Mouse (Mus musculus): ENCODE data around the gene Rtn1. TPM values are rescaled to one million over a fixed set of nuclear protein-coding genes. Genes with fewer than 3 reads are reported as not detected.

Gene Rtn1
- total RNA-seq (2017) = not detected in 2 replicates

DNA sequence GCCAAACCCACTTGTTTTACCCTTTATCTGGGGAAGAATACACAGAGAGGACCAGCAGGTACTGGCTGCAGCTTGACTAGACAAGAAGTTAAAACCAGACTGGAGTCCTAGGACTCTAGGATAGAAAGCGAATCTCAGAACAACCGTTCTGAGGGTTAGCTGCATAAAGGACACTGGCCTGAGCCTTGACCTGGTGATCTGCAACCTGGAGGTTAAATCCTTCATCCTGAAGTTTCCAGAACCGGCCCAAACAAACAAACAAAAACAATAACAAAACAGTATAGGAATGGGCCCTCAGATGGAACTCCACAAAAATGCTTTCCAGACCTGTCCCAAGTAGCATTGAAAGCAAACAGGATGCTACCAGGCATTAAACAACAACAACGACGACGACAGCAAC, at the start of gene Rtn1:
Gene Rtn1, minus strand, starts transcription at position 101 of the 400 bp plus-strand sequence.
- ATAC-seq (replicated peaks; ENCODE audit: low read depth, poor library complexity, severe bottlenecking) = 0 out of 2 replicates have a peak, but pooled peaks have one; percentile 12

DNA sequence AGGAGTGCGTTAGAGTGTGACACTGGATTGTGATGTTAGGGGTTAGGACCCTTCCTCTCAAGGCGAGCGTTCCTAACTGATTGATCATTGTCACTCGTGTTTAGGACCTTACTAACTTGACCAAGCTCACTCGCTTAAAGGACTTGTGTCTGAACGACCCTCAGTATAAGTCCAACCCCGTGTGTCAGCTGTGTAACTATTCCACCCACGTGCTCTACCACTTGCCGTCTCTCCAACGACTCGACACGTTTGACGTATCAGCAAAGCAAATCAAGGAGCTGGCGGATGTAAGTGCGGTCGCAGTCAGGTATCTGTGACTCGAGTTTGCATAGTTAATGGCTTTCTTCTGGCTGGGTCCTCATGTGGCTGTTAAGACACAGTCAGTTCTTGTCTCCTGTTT, 45.1 kb upstream of the Rtn1 start:
- ATAC-seq (replicated peaks; ENCODE audit: low read depth, poor library complexity, severe bottlenecking) = no peak

DNA sequence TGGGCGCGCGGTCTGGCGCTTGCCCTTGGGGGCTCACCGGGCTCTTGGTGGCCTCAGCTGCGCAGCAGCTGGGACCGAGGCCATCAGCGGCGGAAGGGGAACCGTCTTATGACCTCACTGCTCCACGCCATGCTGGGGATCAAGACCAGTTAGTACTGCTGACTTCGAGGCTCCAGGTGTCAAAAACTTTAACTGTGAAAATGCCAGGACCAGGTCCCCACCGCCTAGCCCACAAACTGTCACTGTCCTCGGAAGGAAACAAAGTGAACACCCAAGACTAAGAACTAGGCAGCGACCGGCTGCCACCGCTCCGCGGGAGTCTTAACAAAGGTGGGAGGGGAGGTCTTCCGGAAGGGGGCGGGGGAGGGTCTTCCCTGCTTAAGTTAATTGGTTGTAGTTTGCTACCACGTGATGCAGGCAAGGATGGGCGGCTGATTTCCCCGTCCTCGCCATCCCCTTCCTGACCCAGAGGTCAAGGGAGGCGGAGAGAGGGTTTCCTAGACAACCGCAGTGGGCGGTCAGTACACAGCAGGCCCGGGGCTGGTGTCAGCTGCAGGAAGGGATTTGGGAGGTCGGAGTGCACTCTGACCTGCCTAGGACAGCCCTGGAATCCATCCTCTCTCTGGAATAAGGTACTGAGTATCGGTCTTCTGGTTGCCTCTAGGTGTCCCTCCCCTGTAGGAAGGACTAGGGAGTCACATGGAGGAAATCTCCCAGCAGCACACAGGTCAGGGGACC, 33.2 kb upstream of the Rtn1 start, which contains the start of gene Lrrc9:
Gene Lrrc9, plus strand, starts transcription at position 28 of the 738 bp plus-strand sequence.
- peak; percentile 90 for ATAC-seq (replicated peaks; ENCODE audit: low read depth, poor library complexity, severe bottlenecking)

DNA sequence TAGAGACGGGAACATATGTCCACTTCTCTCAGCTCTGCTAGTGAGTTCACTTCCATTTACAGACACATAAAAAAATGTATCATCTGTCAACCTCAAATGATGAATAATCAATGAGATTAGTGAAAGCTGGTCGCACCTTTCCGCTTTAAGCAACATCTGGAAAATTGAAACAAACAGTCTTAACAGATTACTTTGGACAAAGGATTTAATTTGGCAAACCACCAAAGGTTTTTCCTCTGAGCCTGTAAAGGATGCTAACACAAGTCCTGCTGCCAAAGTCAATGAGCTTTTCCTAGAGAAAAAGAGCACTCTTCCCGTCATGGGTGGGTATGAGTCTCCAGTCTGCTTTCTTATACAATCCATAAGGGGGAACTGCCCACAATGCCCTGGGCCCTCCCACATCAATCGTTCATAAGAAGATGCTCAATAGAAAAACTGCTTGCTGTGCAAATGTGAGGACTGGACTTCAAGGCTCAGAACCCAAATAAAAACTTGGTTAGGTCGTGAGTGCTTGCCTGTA, 30.2 kb upstream of the Rtn1 start:
- ATAC-seq (replicated peaks; ENCODE audit: low read depth, poor library complexity, severe bottlenecking) = no peak

DNA sequence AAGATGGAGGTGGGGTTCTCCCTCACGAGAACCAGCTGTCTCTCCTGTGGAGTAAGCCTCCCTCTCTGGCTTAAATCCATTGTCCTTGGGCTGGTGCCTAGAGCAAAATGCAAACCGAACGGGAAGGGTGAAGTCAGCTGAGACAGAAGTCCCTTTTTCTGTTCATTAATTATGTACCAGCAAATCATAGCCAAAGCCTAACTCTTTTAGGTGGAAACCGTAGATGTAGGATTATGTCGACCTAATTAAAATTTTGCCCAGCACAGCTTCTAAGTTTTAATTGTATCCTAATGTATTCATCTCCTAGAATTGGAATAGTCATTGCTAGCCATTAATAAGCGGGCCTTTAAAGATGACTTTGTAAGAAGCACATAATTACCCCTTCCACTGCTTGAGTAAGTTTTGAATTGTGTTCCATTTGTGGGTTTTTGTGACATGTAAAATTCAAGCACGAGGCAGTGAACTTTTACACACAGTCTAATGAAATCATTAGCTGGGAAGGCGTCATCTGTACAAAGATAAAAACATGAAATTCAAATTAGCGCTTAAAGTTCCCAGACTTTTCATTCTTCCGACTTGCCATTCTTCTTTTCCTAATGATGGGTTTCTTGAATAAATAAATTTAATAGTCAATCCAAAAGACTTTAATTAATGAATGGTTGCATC, 29.0 kb upstream of the Rtn1 start:
- no peak for ATAC-seq (replicated peaks; ENCODE audit: low read depth, poor library complexity, severe bottlenecking)

DNA sequence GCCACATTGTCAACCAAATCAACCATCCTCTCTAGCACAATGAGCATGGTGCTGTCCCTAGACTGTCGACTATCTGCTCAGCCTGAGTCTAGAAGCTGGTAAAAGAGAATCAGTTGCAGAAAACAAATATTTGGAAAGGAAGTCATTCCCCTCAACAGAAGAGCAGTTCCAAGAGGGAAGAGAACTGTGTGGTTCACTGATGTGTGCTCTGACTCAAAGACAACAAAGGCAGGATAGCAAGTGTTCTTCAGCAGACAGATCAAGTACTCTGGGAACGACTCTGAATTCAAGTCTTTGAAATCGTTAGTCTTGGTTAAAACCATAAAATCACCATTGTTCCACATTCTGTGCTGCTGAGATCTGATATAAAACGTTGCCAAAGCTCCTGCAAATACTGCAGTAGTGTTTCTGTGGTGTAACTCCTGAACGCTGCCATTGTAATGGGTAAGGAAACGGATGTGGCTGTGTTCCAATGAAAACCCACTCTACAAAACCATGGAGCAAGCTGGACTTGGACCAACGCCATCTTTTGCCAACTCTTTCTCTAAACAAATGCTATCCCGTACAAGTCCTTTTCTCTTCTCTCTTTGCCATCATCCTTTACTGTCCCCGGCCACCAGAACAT, 24.5 kb upstream of the Rtn1 start:
- no peak for ATAC-seq (replicated peaks; ENCODE audit: low read depth, poor library complexity, severe bottlenecking)

DNA sequence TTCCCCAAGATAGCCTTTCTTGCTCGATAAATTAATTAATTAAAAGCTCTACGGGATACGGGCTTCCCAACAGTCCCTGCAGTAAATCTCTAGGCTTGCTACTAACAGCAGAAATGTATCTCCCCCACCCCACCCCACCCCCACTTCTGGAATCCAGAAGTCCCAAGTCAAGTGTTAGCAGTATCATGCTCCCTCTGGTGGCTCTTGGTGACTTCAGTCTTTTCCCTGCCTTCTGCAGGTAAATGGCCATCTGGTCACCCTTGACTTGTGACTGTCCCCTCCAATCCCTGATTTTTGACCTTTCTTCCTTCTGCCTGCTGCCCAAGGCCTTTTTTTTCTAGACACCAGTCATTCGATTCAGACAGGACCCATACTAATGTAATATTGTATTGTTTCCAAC, 23.4 kb upstream of the Rtn1 start:
- ATAC-seq (replicated peaks; ENCODE audit: low read depth, poor library complexity, severe bottlenecking) = no peak

DNA sequence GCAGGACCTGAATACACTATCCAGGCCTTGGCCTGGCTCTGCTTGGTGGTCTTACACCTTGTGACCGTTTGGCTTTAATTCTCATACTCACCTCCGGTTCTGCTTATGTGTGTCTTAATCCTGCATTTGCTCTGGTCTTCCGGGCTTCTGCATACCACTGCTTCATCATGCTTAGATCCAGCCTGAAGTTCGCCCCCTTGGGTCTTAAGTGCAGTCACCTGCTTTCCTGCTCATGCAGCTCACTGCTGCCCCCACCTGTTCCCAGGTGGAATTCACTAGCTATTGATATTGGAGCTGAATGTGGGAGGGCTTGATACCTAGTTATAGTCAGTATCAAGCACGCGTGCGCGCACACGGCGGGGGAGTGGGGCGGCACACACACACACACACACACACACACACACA, 18.9 kb upstream of the Rtn1 start:
- peak; percentile 97 for ATAC-seq (replicated peaks; ENCODE audit: low read depth, poor library complexity, severe bottlenecking)

DNA sequence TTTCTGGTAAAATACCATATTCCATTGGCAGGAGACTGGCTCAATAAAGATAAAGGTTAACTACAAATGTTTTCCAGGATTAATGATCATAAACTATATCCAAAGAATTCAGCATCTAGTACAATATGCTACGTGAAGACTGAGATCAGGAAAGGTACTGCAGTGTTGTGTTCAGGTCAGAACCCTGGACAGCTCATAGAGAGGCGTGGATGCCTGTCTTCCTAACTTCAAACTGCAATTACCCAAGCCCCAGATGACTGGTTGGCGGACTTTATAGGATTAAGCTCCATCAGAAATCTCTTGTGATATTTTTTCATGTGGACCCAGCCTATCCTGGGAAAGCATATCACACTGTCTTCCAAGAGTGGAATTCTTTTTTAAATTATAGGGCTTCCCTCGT, 13.8 kb upstream of the Rtn1 start:
- ATAC-seq (replicated peaks; ENCODE audit: low read depth, poor library complexity, severe bottlenecking) = no peak

DNA sequence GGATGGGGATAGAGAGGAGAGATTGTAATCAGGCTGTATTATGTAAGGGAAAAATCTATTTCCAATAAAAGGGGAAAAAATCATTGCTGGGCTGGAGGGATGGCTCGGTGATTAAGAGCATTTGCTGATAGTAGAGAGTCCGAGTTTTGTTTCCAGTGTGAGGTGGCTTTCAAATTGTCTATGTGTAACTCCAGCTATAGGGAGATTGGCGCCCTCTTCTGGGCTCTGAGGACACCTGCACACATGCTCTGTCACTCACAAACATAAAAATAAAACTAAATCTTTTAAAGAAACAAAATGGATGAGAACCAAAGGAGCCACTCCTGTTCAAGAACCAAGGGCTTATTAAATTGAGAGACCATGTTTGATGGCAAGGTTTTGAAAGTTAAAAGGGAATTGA, 8.9 kb upstream of the Rtn1 start:
- no peak for ATAC-seq (replicated peaks; ENCODE audit: low read depth, poor library complexity, severe bottlenecking)

DNA sequence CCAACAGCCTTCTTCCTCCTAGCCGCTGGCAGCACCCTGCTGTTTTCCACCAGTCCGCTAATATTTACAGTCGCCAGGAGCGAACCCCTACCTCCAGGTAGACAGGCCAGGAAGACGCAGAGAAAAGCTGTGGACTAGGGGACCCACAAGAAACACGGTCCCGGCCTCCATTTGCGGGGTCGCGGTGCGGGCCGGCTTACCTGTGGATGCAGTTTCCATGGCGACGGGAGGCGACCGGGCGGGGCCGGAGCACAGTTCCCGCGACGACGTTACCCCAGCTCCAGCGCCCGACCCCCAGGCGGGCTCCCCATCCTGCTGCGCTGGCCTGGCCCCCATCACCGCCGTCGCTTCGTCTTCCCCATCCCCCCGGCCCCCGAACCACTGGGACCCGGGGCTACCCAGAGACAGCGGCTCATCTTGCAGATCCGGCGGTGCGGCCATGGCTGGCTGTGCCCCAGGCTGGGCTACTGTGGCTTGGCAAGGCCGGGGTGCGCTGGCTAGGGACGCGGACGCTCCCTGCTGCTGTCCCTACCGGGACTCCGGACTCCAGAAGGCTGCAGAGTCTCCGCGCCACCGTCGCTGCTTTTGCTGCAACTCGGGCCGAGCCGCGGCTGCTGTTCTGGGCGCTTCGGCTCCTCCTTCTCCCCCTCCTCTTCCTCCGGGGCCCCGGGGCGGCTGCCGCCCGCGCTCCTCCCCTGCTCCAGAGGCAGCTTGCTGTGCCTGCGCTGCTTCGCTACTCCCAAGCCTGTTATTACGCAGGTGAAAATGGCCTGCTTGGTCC, 553 bp downstream of the Rtn1 start:
- peak; percentile 81 for ATAC-seq (replicated peaks; ENCODE audit: low read depth, poor library complexity, severe bottlenecking)

DNA sequence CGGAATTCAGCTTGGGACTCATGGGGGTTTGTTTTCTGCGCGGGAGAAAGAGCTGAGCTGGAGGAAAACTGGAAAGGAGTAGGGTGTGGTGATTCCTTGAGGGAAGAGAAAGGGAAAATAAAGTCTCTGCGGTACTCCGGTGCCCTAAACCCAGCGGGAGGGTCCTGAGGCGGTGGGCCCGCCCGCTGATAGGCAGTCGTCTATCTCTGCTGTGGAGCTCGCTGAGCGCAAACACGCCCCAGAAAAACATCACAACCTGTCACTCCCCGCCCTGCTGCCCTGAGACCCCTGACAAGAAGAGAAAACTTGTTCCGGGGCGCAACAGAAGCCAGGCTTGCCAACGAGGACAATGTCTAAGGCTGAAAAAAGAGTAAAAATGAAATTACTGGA, 1.1 kb downstream of the Rtn1 start:
- peak; percentile 37; the same call in 1 of the 2 replicates for ATAC-seq (replicated peaks; ENCODE audit: low read depth, poor library complexity, severe bottlenecking)

DNA sequence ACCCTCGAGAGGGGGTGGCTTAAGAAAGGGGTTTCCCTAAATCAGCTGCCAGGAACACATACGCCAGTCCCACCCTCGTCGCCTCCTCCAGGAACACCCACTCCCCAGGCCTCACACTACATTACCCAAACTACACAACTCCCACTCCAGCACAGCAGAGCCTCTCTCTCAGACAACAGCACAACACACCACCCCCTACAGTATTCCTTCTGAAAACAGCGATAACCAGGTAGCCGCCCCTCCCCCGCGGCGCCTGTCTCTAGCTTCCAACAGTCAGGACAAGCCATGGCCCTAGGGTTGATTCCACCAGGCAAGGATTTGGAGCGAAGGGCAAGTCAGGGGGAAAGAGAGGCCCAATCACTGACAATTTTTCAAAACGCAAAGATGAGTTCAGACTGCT, 1.7 kb downstream of the Rtn1 start:
- ATAC-seq (replicated peaks; ENCODE audit: low read depth, poor library complexity, severe bottlenecking) = no peak

DNA sequence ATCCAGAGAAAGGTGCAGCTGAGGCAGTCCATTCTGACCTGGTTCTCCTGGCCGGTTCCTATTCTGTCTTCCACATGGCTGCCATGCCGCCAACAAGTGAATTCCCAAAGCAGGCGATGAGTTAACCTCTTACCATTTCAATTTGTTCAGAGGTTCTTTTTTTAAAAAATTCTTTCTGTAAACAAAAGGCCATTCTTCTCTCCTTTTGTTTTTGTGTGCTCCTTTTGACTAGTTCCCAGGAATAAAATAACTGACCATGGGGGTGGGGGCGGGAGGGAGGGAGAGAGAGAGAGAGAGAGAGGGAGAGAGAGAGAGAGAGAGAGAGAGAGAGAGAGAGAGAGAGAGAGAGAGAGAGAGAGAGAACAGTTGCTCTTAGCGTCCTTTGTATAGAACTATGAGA, 3.8 kb downstream of the Rtn1 start:
- ATAC-seq (replicated peaks; ENCODE audit: low read depth, poor library complexity, severe bottlenecking) = no peak

DNA sequence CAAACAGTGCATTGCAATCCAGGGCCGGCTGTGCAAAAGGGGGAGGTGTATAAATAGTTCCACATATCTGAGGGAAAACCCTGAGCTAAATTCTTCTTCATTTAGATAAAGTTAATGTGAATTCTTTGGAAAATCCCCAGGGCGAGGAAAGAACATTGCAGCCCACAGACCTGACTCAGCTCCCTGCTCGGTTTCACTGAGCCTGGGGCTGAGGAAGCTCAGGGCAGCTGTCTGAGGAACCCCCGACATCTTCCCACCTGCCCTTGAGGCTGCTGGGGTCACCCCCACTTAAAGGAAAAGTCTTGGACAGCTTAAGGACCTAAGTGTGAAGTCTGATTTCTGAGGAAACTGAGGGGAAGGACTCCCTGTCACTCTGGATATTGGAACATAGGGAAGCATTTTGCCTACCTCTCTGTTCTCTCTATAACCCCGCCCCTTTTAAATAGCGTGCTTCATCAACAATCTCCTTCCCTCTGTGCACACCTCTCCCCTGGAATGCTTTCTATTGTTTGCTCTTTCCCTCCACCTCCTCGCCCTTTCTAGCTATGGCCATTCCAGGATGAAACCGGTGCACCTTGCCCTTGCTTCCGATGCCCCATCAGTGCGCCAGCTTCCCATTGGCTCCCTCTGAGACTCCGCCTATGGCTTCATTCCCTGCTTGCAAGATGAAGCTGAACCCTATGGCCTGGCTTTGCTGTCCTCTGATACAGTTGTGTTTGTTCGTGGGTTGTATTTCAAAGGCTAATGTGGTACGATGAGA, 15.6 kb downstream of the Rtn1 start:
- ATAC-seq (replicated peaks; ENCODE audit: low read depth, poor library complexity, severe bottlenecking) = no peak

DNA sequence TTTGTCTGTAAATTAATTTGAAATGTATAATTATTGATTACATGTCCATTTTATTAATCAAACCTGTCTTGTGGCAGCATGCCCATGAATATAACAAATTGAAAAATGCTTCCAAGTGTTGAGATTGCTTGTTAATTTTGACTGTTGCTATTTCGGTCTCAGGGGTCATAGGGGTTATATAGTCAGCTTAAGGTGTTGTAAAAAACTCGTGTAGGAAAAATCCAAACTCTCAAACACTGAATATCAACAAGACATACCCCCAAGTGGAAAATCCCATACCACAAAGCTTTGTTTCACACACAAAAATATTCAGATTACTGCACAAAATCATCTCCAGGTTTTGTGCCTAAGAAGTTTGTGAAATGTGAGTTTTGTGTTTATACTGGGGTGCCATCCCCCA, 18.5 kb downstream of the Rtn1 start:
- no peak for ATAC-seq (replicated peaks; ENCODE audit: low read depth, poor library complexity, severe bottlenecking)

DNA sequence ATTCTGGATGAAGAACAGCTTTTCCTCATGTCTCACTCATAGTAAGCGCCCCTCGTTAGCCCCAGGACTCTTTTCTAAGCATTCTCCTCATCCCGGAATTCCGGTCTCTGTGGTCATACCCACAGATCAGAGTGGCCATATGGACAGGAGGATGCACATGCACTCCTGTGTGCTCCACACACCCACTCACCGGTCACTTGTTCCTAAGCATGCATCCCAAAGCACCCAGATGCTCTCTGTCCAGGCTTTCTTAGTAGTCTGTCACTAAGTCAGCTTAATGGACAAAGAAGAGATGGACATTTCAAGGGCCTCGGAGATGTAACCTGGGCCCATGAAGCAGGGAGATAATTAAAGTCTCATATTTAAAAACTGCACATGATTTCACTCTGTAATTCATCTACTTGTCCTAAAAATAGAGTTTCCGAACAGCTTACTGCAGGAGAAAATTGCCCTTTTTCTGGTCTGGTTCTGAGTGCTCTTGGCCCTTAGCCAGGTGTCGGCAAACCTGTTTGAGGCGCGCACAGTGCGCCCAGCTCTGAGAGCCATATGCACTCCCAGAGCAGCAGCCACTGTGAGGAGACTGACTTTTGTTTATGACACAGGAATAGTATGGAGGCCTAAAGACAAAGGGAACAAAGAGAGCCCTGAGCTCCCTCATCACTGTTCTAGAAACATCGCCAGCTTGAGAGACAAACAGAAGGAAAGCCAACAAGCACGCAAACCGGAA, 19.3 kb downstream of the Rtn1 start:
- no peak for ATAC-seq (replicated peaks; ENCODE audit: low read depth, poor library complexity, severe bottlenecking)

DNA sequence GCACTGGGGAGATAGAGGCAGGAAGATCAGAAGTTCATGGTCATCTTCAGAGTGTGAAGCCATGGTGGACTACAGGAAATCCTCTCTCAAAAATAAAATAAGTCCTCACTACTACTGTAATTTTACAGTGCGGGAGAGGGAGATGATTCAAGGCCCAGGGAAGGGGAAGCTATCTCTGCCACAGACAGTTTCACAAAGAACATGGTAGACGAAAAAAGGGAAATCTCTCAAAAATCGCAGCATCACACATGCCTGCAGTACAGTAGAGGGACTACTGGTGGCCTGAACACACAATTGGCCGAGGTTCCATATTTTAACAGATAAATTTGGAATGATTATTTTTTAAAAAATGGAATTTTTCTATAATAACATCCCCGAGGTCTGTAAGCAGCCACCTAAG, 20.0 kb downstream of the Rtn1 start:
- 0 out of 2 replicates have a peak, but pooled peaks have one; percentile 29 for ATAC-seq (replicated peaks; ENCODE audit: low read depth, poor library complexity, severe bottlenecking)

DNA sequence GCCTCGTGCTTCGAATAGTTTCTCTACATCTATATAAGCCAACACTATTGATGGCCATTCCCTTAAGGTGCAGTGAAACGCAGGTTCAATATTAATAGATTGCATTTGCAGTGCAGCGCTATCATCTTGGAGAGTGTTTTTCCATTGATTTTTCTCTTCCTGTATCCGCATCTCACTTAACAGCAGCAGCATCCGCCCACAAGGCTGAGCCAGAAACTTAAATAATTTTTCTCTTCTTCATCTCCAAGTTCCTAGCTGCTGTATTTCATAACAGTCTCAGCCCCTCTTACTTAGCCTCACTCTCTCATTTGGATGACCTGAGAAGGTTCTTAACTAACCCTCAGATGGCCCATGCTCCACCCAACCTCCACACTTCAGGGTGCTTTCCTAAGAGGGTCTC, 20.7 kb downstream of the Rtn1 start:
- ATAC-seq (replicated peaks; ENCODE audit: low read depth, poor library complexity, severe bottlenecking) = no peak
